Mouse (Mus musculus): Measurements from ENCODE around the gene Ttc3.

GRCm38 (mm10) chr16:94449632-94450031, 79.2 kb downstream of the Ttc3 start:
- TF ChIP-seq CTCF (IDR thresholded peaks at IDR 0.05; ENCODE audit: low read depth) (no peak), EP300 (IDR thresholded peaks at IDR 0.05; ENCODE audit: low read depth) (0 out of 2 replicates have a peak, but pooled peaks have one; percentile 13)
